Mouse (Mus musculus) ES-E14 (cell line): ENCODE results near the gene Olfr313.

ENCODE experiments used
- MAFK ChIP-seq: IDR thresholded peaks from 2 replicates; pipeline ENCODE4 v1.6.1; 2014; ENCODE audit warnings: mild to moderate bottlenecking, low read depth, low read length, inconsistent platforms; ENCODE audit not compliant: insufficient read depth
- ZNF384 ChIP-seq: IDR thresholded peaks from 2 replicates; pipeline ENCODE4 v1.6.1; 2012; ENCODE audit warnings: low read depth, low read length, inconsistent platforms

DNA sequence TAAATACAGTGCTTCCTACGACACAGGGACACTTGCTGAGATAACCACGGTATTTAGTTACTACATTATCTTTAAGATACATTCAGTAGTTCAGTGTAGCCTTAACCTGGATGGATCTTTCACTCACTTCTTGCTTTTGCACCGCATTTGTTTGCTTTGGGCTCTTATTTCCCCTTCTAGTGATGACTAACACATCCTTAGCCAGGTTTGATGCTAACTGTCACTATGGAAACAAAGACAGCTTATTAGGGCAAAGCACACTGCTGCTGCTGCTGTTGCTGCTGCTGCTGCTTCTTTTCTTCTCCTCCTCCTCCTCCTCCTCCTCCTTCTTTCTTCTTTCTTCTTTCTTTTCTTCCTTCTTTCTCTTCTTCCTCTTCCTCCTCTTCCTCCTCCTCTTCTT is 25.3 kb upstream of the Olfr313 start:
- TF ChIP-seq MAFK = no peak
- TF ChIP-seq ZNF384 = no peak
